Mouse (Mus musculus) heart, embryonic 16.5 days (tissue): Measurements from ENCODE around the gene Suco. TPM values are rescaled to one million over a fixed set of nuclear protein-coding genes. Genes with fewer than 3 reads are reported as not detected.

ENCODE experiments used
- ATAC-seq: fragments of 200-750 bp; cut with Nextera tagmentation; replicated peaks from 2 replicates; pipeline ENCODE4 v1.8.0; 2017; ENCODE audit warnings: moderate number of reproducible peaks; ENCODE audit not compliant: insufficient read depth, low FRiP score; ENCODE audit errors: extremely low read depth
- H3K27ac ChIP-seq: fragments of 300-500 bp; sonication (generic); 2 replicates; pipeline ENCODE4 v1.5.1; 2014; ENCODE audit warnings: mild to moderate bottlenecking, low read length, control low read depth, moderate library complexity
- H3K27me3 ChIP-seq: fragments of 300-500 bp; sonication (generic); 2 replicates; pipeline ENCODE4 v1.6.1; 2014; ENCODE audit warnings: low read length, mixed read lengths; ENCODE audit not compliant: control insufficient read depth, insufficient read depth
- H3K36me3 ChIP-seq: fragments of 300-500 bp; sonication (generic); 2 replicates; pipeline ENCODE4 v1.6.1; 2014; ENCODE audit not compliant: control insufficient read depth, insufficient read depth
- H3K4me1 ChIP-seq: fragments of 300-500 bp; sonication (generic); 2 replicates; pipeline ENCODE4 v1.6.1; 2014; ENCODE audit warnings: low read length, mixed read lengths; ENCODE audit not compliant: control insufficient read depth, insufficient read depth
- H3K4me2 ChIP-seq: fragments of 300-500 bp; sonication (generic); 2 replicates; pipeline ENCODE4 v1.6.1; 2014; ENCODE audit warnings: low read depth, mild to moderate bottlenecking, control low read depth, low read length
- H3K4me3 ChIP-seq: fragments of 300-500 bp; sonication (generic); 2 replicates; pipeline ENCODE4 v1.5.1; 2014; ENCODE audit warnings: mild to moderate bottlenecking, control low read depth, low read length
- H3K9ac ChIP-seq: fragments of 300-500 bp; sonication (generic); 2 replicates; pipeline ENCODE4 v1.6.1; 2014; ENCODE audit warnings: low read length, control low read depth
- H3K9me3 ChIP-seq: fragments of 300-500 bp; sonication (generic); replicated peaks from 2 replicates; pipeline ENCODE4 v1.6.1; 2016; ENCODE audit warnings: low read length; ENCODE audit not compliant: control insufficient read depth
- WGBS: fragments of 180-500 bp; shearing (Covaris S2); extraction: QIAGEN DNeasy Blood & Tissue Kit; methylation state at CpG from one replicate; pipeline ENCODE4 v1.1.7; 2014; 5-methylcytosine and 5-hydroxymethylcytosine counted together
- polyA plus RNA-seq: library from polyadenylated mRNA; unstranded; fragments of >200 nt; fragmentation: Nextera tagmentation; extraction: Ambion mirVana; gene quantifications from 2 replicates; pipeline ENCODE4 v1.2.1, GENCODE M21; 2015

Gene Suco
- polyA plus RNA-seq, 1 experiment from 2014 or later = 13.8 TPM

GRCm38 (mm10) chr1:161799791-161800190 is 76.7 kb downstream of the Suco start:
- no peak overlapping the region for H3K9ac ChIP-seq
- no peak overlapping the region for H3K4me2 ChIP-seq
- H3K9me3 ChIP-seq = no peaks in the 10 kb centered on the region
- no peaks in the 10 kb centered on the region for H3K27me3 ChIP-seq
- no peak overlapping the region for H3K4me3 ChIP-seq
- no peak for ATAC-seq
- H3K27ac ChIP-seq = no peak overlapping the region
- H3K4me1 ChIP-seq = no peaks in the 10 kb centered on the region
- no peaks in the 10 kb centered on the region for H3K36me3 ChIP-seq

GRCm38 (mm10) chr1:161798866-161799265 is 77.6 kb downstream of the Suco start:
- WGBS = 79% methylated on average over 3 of the region's 3 CpGs
- no peak overlapping the region for H3K9ac ChIP-seq

DNA sequence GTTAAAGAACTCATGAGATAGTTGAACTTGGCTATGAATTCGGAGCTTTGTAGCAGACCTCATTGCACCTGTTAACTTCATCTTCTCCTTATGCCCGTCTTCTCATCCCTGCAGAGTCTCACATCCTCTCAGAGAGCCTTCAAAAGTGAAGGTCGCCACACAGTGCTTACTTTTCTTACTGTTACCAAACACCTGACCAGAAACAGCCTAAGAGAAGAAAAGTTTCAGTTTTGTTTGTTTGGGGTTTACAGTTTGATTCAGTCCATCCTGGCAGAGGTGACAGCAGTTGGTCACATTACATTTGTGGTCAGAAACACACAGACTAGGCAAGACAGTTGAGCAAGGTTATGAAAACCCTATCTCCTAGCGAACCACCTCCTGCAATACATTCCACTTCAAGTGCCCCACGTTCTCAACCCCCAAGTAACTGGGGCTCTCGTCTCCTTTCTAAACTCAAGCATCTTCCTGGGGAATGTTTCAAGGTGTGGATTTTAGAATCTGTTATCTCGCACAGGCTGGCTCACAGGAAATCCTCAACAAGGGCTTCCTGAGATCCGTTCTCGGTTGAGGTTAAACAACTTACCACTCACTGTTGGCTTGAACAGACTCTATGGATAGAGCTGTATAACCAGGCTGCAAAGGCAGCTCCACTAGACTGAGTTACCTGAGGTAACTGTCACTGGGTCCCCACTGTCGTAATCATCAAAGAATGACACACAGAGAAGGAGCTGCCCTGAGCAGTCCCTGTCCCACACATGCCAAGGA is 81.9 kb downstream of the Suco start:
- Histone ChIP-seq H3K4me2 (no peak overlapping the region), H3K4me3 (no peak overlapping the region), H3K27ac (no peak overlapping the region), H3K9me3 (no peaks in the 10 kb centered on the region), H3K27me3 (no peaks in the 10 kb centered on the region), H3K4me1 (no peaks in the 10 kb centered on the region), H3K9ac (no peak overlapping the region), H3K36me3 (no peaks in the 10 kb centered on the region)
- 58% methylated on average over 10 of the region's 10 CpGs for WGBS
- ATAC-seq = no peak

More at GRCm38 (mm10) chr1:161798866-161799265, 77.6 kb downstream of the Suco start:
- no peak for ATAC-seq
- H3K4me1 ChIP-seq = no peaks in the 10 kb centered on the region
- no peaks in the 10 kb centered on the region for H3K36me3 ChIP-seq
- H3K9me3 ChIP-seq = no peaks in the 10 kb centered on the region
- no peak overlapping the region for H3K4me3 ChIP-seq
- H3K27me3 ChIP-seq = no peaks in the 10 kb centered on the region
- H3K4me2 ChIP-seq = no peak overlapping the region
- H3K27ac ChIP-seq = no peak overlapping the region

GRCm38 (mm10) chr1:161793321-161793720 is 83.2 kb downstream of the Suco start:
- no peak for ATAC-seq
- Histone ChIP-seq H3K9me3 (no peaks in the 10 kb centered on the region), H3K36me3 (no peaks in the 10 kb centered on the region), H3K4me1 (no peaks in the 10 kb centered on the region), H3K4me3 (no peak overlapping the region), H3K27me3 (no peaks in the 10 kb centered on the region), H3K9ac (no peak overlapping the region), H3K27ac (no peak overlapping the region), H3K4me2 (no peak overlapping the region)
- WGBS = 49% methylated on average over 3 of the region's 3 CpGs

- no peaks in the 10 kb centered on the region for H3K4me1 ChIP-seq
- no peak overlapping the region for H3K4me2 ChIP-seq
- H3K36me3 ChIP-seq = no peaks in the 10 kb centered on the region
- no peak overlapping the region for H3K27ac ChIP-seq
- ATAC-seq = no peak
- WGBS = 81% methylated on average over 4 of the region's 4 CpGs
- H3K9me3 ChIP-seq = no peaks in the 10 kb centered on the region
- no peak overlapping the region for H3K9ac ChIP-seq
- H3K27me3 ChIP-seq = no peaks in the 10 kb centered on the region
- no peak overlapping the region for H3K4me3 ChIP-seq
Measured at GRCm38 (mm10) chr1:161792687-161792969, 83.9 kb downstream of the Suco start.

GRCm38 (mm10) chr1:161791854-161792686 is 84.4 kb downstream of the Suco start:
- 83% methylated on average over 8 of the region's 8 CpGs for WGBS
- Histone ChIP-seq H3K36me3 (no peaks in the 10 kb centered on the region), H3K27ac (no peak overlapping the region), H3K9ac (no peak overlapping the region), H3K4me3 (no peak overlapping the region), H3K4me1 (no peaks in the 10 kb centered on the region), H3K4me2 (no peak overlapping the region), H3K27me3 (no peaks in the 10 kb centered on the region), H3K9me3 (no peaks in the 10 kb centered on the region)
- no peak for ATAC-seq

GRCm38 (mm10) chr1:161788339-161788738 is 88.1 kb downstream of the Suco start, which contains the start of gene Fasl:
TSS of gene Fasl (minus strand) at chr1:161788495.
- Histone ChIP-seq H3K9me3 (no peaks in the 10 kb centered on the region), H3K27ac (no peak within 1 kb of the TSS), H3K4me3 (no peak within 1 kb of the TSS), H3K27me3 (no peaks in the 10 kb centered on the region), H3K4me1 (no peaks in the 10 kb centered on the region), H3K36me3 (no peaks in the 10 kb centered on the region), H3K9ac (no peak within 1 kb of the TSS), H3K4me2 (no peak within 1 kb of the TSS)
- WGBS = 67% methylated on average over 9 of the region's 9 CpGs
- ATAC-seq = no peak

DNA sequence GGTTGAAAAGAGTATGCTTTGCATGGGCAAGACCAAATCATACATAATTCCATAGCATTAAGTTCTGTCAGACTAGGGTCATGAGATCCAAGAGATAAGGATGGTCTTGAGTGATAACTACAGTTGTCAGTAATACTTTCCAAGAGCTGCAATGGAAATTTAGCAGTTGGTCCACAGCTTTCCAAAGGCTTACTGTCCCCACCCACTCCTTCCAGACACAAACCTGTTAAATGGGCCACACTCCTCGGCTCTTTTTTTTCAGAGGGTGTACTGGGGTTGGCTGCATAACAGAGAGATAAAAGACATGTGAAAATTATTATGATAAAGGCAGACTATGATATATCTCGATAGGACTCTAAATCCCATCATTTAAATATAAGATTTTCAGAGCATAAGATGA is 93.8 kb downstream of the Suco start:
- Histone ChIP-seq H3K27me3 (no peaks in the 10 kb centered on the region), H3K9me3 (no peaks in the 10 kb centered on the region), H3K4me1 (no peaks in the 10 kb centered on the region), H3K27ac (no peak overlapping the region), H3K9ac (no peak overlapping the region), H3K4me2 (no peak overlapping the region), H3K4me3 (no peak overlapping the region), H3K36me3 (no peaks in the 10 kb centered on the region)
- no peak for ATAC-seq
- WGBS = 73% methylated on average over 2 of the region's 2 CpGs

DNA sequence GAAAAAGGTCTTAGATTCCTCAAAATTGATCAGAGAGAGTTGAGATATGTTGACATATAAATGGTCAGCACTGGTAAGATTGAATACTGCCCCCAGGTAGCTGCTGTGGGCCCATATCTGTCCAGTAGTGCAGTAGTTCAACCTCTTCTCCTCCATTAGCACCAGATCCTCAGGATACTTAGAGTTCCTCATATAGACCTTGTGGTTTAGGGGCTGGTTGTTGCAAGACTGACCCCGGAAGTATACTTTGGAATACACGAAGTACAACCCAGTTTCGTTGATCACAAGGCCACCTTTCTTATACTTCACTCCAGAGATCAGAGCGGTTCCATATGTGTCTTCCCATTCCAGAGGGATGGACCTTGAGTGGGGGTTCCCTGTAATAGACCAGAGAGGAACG is 94.9 kb downstream of the Suco start:
- no peak overlapping the region for H3K27ac ChIP-seq
- H3K4me2 ChIP-seq = no peak overlapping the region
- ATAC-seq = no peak
- 82% methylated on average over 5 of the region's 5 CpGs for WGBS
- no peak overlapping the region for H3K4me3 ChIP-seq
- no peaks in the 10 kb centered on the region for H3K36me3 ChIP-seq
- H3K9me3 ChIP-seq = no peaks in the 10 kb centered on the region
- H3K27me3 ChIP-seq = no peaks in the 10 kb centered on the region
- H3K4me1 ChIP-seq = no peaks in the 10 kb centered on the region
- H3K9ac ChIP-seq = no peak overlapping the region
